Mouse (Mus musculus): ENCODE results near the gene Tmem150c.

Gene Tmem150c

DNA sequence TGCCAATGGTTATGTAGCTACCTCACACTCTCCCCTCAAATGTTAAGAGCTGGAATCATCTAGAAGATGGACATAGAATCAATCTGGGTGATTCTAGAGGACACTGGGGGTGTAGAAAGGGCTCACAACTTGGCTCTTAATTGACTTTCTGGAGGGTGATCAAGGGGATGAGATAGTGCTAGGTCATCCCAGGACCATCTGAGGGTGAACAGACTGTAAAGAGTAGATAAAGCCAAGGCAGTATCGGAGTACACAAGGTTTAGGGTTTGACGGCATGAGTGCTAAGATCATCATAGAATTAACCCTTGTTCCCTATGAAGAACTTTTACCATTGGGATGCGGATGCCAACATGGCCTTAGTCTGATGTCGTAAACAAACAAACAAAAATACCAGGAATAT, 61.6 kb downstream of the Tmem150c start:
- DNase-seq (ENCODE audit: low read depth, low spot score), result no peak

DNA sequence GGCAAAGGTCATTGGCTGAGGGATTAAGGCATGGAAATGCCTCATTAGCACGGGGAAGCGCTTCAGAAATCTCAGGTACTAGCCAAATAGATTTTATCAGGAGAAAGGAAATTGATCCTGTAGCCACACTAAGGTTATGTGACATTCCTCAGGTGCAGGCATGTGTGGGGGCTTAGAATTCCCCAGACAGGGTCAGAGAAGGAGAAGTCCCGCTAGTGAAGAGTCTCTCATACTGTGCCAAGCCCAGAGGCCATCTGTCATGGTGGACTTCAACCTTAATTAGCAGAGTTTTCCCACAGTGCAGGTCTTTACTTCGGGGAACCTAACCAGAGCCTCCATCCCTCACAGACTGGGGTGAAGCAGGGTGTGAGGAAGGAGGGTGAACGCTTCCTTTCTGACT, 62.7 kb downstream of the Tmem150c start:
- no peak for DNase-seq (ENCODE audit: low read depth, low spot score)

DNA sequence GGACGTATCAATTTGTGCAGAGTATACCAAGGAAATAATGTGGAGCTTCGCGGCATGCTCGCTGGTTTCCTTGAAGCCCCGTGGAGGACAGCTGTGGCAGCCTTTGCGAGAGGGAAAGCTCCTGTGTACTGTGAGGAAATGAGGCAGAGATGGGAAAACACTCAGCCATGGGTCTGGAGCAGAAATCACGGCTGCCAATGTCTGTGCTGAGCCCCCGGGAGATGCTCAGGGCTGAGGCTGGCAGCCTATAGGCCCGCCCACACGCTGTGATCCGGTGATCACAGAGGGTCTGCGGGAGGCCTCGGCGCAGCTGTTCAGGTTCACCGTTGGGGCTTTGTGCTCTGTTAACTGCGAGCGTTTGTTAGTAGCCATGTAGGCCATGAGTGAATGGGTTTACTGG, 68.0 kb downstream of the Tmem150c start:
- no peak for DNase-seq (ENCODE audit: low read depth, low spot score)

DNA sequence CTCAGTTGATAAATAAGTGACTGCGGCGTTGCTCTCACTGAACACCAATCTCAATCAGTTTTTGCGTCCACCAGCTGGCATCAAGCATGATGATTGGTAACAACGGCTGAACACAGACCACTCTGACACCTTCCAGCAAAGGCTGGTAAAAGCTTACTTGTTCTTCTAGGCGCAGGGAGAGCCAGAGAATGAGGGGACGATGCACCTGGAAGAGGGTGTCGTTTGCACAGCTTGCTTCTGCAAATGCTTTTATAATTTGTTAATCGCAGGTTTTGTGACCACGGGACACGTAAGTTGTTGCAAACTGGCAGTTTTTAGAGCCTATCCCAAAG, 68.4 kb downstream of the Tmem150c start:
- no peak for DNase-seq (ENCODE audit: low read depth, low spot score)

DNA sequence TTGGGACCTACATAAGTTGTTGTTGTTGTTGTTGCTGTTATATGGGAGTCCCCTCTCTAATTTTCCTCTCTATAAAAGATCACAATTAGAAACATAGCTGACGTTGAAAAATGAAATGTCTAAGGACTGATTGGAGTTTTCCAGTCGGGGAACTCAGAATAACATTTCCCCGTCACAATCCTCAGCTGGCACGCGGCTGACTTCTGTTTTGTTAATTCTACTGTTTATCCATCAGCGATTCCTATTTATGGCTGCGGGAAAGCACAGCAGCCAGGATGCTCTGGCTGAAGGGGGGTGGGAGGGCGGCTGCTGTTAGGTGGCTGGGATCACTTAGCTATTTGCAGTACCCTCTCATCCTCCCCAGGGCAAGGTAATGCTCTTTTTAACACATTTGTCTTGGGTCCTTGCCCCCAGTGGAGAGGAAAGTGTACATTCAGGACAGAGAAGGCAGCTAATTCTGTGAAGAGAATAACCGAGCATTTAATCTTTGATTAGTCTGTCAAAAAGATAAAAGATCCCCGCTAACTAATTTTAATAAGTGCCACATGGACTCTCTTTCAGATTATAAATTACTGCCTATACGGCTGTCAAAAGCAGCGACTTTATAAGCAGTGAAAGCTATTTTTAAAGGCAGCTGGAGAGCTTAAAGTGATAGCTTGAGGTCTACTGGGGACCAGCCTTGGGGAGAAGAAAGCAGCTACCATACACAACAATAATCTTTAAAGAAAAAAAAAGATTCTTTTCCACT, 68.9 kb downstream of the Tmem150c start:
- no peak for DNase-seq (ENCODE audit: low read depth, low spot score)

DNA sequence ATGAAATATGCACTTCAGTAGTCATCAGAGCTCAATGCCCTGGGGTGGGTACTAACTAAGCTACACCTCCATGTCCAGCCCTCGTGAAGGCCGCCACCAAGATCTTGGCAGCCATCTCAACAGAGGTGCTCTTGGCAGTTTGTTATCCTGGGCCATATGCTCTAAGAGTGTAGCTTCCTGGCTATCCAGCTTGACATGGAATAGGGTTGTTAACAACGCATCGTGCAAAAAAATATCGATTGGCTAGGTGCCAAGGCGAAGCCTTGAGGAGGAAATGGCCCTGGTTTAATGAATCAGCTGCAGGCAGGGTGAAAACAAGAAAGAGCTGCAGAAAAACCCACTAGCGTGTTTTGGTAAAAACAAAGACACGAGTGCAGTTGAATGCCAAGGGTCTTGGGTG, 74.5 kb downstream of the Tmem150c start:
- no peak for DNase-seq (ENCODE audit: low read depth, low spot score)

DNA sequence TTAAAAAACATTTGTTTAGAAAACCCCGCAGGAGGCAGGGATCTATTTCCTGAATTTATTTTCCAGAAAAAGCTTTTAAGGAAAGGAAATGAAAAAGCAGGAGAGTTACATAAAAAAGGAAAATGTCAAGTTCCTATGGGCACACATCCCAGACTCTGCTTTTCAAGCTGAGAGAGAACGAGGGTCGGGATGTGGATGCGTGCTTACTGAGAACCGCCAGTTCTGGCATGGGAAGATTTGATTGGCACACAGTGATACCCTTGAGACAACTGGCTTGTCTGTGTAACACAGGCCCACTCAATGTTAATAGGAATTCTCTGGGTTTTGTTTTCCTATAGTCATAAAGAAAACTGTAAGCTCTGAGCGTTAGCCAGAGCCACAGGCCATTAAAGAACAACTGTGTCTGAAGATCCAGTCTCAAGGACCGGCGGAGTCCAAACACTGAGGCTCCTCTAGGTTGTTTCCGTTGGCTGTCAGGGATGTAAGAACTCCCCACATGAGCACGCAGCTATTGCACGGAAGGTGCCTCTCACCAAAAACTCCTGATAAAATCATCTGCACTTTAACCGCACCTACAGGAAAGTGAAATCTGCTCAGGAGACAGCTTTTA, 75.5 kb downstream of the Tmem150c start:
- no peak for DNase-seq (ENCODE audit: low read depth, low spot score)

DNA sequence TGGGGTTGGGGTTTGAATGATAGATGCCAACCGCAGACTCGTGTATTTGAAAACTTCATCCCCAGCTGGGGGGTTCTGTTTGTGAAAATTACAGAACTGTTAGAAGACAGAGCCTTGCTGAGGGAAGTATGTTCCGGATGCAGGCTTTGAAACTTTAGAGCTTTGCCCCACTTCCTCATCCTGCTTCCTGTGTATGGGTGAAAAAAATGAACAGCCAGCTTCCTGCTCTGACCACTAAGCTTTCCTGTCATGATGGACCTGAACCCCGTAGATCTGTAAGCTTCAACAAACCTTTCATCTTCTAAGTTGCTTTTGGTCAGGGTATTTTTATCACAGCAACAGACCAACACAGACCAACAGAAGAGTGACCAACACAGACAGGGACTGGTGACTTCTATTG, 77.6 kb downstream of the Tmem150c start:
- DNase-seq (ENCODE audit: low read depth, low spot score), result no peak

DNA sequence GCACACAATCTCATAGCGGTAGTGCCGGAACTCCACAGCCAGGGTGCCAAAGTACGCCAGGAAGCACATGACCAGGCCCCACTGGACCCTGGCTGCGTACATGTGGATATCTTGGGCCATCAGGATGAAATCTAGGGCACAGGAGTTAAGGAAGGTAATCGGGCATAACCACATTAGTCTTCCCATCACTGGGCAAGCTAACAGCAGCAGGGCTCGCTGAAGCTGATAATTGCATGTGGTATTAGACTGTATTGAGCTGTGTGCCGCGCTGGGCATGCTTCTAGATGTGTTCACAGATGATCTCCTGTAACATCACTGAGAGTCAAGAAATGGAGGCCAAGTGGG, 79.7 kb downstream of the Tmem150c start:
- DNase-seq (ENCODE audit: low read depth, low spot score), result no peak

DNA sequence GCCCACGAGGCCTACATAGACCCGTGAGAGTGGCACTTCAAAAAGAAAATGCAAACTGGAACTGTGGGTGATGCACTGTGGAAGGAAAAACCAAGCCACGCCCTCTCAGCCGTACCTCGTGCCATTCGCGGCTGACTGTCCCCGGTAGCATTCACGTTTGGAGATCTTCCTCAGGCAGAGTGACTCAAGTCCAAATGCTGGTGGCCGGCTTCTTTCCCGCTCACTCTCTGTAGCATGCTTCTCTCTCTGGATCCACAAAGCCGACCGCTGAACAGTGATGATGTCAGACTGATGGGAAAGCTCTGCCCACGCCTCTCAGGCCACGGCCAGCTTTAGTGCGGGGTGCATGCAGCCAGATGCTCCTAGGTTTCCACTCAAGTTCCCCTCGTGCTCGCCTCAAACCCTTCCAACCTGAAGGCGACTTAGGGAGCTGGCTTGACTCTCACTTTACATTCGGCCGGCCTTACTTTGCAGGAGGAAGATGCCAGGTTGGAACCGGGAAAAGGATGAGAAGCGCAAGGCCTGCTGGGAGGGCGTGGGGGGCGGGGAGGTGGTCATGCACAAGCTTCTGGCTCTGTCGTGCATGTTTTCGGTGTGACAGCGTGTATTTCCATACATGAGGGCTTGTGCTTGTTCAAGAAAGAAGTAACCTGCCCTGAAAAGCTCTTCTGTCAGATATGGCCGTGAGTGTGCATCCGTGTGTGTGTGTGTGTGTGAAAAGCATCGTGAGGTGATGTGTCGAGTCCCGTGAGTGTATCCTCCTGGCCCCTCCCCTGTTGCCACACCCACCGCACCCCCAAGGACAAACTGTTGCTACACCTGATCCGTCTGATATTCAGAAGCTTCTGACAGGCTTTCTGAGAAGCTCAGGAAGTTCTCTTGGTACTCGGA, 80.3 kb downstream of the Tmem150c start:
- no peak for DNase-seq (ENCODE audit: low read depth, low spot score)

DNA sequence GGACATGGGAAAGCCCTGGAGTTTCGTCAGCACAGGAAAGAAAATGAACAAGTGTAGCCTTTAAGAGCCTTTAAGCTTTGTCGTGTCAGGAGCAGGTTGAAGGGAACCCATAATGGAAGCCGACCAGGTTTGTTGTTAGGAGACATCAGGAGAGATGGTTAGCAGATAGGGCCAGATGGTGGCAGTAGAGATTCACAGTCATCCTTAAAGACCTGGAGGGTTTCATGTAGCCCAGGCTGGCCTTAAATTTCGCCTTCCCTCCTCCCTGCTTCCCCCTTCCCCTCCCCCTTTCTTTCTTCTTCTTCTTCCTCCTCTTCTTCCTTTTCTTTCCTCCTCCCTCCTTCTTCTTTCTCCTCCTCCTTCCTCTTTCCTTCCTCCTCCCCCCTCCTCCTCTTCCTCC, 85.0 kb downstream of the Tmem150c start:
- no peak for DNase-seq (ENCODE audit: low read depth, low spot score)

DNA sequence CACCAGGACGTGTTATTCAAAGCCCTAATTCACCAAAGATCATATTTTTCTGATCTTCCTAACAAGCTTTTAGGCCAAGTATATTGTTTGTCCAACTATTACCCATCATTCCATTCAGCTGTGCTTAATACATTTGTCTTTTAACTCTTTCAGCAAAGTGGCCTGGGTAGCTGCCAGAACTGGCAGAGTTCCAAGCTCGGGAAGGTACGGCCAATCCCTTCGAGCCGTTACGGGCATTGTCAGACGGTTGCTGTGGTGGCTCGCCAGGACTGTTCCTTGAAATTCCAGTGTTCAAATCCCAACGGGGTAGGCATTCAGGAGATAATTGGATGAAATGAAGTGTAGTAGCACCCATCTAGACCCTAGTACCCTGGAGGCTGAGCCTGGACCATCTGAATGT, 87.1 kb downstream of the Tmem150c start:
- no peak for DNase-seq (ENCODE audit: low read depth, low spot score)

DNA sequence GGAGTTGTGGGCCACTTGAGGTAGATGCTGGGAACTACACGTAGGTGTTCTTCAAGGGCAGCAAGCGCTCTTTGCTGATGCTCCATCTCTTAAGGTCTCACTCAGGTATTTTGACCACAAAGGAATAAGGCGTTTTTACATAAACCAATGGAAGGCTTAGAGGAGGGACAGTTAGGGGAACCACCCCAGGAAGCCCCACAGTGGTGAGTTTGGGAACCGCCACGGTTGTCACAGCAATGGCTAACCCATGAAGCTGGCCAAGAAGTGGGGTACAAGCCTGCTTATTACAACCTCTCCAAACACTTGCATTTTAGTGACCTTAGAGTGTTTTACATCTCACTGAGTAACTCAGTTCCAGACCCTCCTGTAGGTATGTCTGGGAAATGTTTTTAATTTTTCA, 88.1 kb downstream of the Tmem150c start:
- DNase-seq (ENCODE audit: low read depth, low spot score), result no peak

DNA sequence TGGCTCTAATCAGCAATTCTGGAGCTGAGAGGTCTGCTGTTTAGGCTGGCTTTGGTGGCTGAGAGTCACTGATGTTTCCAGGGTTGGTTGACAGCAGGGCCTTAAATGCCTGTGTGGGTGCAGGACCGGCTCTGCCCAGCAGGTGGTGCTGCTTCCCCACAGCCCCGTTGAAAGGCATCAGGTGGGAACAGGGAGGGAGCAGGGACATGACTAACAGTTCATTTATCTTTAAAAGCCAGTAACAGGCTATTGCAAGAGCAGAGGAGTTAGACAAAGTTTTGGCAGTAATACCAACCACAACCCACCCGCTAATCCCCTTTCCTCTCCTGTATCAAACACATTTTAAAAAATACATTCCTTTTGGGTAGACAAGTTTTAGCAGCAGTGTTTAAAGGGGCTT, 89.4 kb downstream of the Tmem150c start:
- peak; percentile 52 for DNase-seq (ENCODE audit: low read depth, low spot score)

DNA sequence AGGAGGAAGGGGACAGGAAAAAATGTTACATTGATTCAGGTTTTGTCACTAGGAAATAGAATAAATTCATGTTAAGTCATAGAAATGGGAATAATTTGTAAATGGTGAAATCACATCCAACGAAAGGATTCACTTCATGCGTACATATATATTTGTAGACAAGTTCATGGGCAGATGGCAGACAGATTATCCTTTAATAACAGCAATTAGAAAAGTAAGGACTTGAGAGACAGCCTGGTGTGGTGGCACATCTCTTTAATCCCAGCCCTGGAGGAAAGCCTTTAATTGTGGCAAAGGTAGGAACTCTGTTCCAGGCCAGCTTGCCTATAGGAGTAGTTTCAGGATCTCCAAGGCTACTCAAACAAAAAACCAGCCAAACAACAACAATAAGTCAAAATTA, 90.1 kb downstream of the Tmem150c start:
- no peak for DNase-seq (ENCODE audit: low read depth, low spot score)

DNA sequence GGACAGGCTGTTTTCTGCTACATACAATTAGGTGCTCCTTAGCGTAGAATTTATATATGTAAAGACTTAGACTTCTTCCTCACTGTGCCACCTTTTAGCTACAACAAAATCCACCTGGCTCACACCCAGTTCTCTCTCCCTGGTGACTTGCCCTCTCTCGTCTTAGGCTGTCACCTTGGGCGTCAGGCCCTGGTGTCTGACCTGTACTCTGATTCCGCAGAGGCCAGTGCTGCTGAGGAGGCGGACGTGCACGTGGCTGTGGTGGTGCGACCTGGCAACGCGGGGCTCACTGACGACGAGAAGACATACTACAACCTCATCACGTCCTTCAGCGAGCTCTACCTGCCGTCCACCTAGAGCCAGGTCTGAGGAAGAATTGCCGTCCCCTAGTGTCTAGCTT, 92.0 kb downstream of the Tmem150c start:
- no peak for DNase-seq (ENCODE audit: low read depth, low spot score)

DNA sequence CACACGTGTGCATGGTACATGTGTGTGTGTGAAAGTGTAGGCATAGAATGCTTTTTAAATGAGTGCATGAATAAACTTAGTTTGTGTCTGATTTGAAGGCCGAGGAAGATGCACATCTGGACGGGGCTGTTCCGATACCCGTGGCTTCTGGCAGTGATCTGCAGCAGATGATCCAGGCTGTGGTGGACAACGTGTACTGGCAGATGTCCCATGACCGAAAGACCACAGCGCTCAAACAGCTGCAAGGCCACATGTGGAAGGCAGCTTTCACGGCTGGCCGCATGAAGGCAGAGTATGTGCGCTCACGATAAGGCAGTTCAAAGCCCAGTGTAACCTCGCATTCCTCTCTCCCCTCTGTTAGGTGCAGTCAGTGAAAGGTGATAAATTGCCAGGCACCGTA, 98.7 kb downstream of the Tmem150c start:
- peak; percentile 37 for DNase-seq (ENCODE audit: low read depth, low spot score)

DNA sequence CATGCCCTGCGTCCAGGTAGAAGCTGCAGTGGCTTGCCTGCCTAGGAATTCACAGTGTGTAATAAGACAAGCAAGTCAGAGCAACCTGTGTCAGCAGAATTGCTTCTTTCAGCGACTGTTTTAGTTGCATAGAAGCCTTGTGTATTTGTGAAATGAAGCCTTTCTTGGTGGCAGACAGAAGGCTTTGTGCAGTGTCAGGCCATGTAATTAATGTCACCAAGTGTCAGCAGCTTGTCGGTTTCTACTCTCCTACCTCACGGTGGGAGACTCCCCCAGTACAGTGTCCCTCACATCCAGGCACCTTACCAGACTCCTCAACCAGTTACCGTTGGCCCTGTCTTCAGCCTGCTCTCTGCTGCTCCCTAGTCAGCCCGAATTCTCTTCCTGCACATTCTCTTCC, 100.3 kb downstream of the Tmem150c start:
- no peak for DNase-seq (ENCODE audit: low read depth, low spot score)

DNA sequence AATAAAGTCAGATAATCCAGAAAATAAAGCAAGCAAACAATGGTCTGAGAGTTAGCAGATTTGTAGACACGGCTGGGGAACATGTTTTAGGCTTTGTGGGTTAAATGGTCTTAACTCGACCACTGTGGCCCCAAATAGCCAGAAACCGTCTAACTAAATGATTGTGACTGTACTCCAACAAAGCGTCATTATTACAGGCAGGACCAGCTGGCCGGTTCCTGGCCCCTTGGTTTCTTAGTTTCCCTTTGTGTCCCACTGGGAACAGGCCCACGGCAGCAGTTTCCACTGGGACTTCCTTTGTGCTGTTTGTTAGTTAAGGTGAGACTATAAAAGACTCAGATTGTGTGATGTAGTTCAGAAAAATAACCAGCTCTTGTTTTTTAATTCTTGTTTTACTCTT, 100.9 kb downstream of the Tmem150c start:
- no peak for DNase-seq (ENCODE audit: low read depth, low spot score)

DNA sequence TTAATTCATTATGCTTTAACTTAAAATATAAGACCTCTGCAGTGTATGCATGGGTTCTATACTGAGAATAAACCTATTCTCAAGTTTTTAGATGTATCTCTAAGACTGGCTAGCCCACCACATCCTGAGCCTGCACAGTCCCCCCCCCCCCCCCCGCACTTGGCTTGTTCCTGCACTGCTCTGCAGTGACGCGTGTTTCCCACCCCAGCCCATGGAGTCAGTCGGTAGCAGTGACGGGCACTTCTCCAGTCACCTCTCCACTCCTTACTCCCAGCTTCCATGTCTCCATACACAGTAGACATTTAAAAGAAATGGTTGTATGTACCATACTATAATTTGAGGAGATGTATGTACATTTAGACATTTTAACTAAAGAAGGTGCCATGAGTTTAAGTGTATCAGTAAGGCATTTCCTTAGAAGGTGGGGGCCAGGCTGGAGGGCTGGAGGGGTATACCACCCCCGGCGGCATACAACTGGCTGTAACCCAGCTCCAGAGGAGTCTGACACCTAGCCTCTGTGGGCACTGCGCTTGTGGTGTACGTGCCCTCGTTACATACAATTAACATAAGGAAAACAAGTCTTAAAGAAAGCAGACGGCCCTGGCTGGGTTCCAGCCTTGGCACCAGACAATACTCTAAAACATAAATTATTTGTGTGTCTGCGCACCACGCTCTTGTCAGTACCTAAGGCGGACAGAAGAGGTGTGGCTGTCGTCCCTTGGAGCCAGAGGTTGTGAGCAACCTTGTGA, 102.0 kb downstream of the Tmem150c start:
- no peak for DNase-seq (ENCODE audit: low read depth, low spot score)

DNA sequence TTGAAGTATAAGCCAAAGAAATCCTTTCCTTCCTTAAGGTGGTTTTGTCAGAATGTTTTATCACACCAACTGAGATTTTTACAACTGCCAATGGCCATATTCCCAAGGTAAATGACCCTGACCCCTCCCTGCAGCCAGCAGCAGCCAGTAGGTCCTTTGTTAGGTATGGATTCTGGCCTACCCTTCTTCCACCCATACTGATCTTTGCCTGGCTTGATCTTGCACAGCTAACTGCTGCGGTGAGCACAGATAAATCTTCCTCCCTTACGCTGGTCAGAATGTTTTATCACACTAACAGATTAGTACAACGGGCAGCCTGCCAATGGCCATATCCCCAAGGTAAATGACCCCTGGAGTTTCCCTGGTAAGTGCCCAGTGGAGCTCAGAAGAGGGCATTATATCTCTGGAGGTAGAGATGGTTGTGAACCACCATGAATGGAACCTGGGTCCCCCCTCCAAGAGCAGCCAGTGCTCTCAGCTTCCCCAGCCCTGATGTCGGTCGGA, 103.7 kb downstream of the Tmem150c start:
- no peak for DNase-seq (ENCODE audit: low read depth, low spot score)

Data from skeletal muscle tissue, adult 2 months (tissue).